Mouse (Mus musculus): ENCODE data around the gene Ces5a.

DNA sequence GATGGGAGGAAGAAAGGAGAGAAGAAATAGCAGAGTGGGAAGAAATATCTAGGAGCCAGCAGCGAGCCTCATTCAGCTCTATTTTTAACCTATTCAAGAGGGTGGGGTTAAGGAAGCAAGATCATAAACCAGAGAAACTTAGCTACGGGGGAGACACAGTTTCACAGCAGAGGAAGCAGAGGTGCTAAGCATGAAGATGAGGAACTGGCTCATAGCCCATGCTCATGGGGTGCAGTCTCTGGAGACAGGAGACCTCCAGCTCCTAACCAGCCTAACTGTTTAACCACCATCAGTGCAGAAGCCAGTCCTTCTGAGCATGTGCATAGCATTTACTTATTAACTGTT, 34.5 kb upstream of the Ces5a start:
- no peak for TF ChIP-seq USF1 (IDR thresholded peaks at IDR 0.05; ENCODE audit: low read depth, low read length)
- no peak for TF ChIP-seq POLR2A (IDR thresholded peaks at IDR 0.05; ENCODE audit: control insufficient read depth in 1 of 2, insufficient read depth in 1 of 2, low read depth in 1 of 2, low read length in 2 of 2, poor library complexity in 1 of 2)
- no peak for TF ChIP-seq CTCF (IDR thresholded peaks at IDR 0.05 in 2 of 3, conservative IDR thresholded peaks at IDR 0.05 in 1 of 3; ENCODE audit: control insufficient read depth in 1 of 3, insufficient read depth in 1 of 3, low read depth in 2 of 3, low read length in 3 of 3, poor library complexity in 1 of 3, severe bottlenecking in 1 of 3)
- no peak for TF ChIP-seq MEF2A (IDR thresholded peaks at IDR 0.05; ENCODE audit: extremely low read depth, insufficient replicate concordance, low read depth, low read length, poor library complexity, severe bottlenecking)
- no peak for TF ChIP-seq GABPA (IDR thresholded peaks at IDR 0.05; ENCODE audit: low read depth, low read length)
- TF ChIP-seq ETS1 (IDR thresholded peaks at IDR 0.05; ENCODE audit: low read depth, low read length) = no peak
- TF ChIP-seq ZC3H11A (IDR thresholded peaks at IDR 0.05; ENCODE audit: low read depth, low read length) = no peak
- TF ChIP-seq ZNF384 (IDR thresholded peaks at IDR 0.05; ENCODE audit: low read depth, low read length) = no peak
- TF ChIP-seq CHD2 (IDR thresholded peaks at IDR 0.05; ENCODE audit: low read length) = no peak
- no peak for TF ChIP-seq EP300 (IDR thresholded peaks at IDR 0.05; ENCODE audit: low read depth in 1 of 2, low read length in 2 of 2)
- no peak for TF ChIP-seq POLR2AphosphoS2 (IDR thresholded peaks at IDR 0.05; ENCODE audit: low read length)
- no peak for TF ChIP-seq TBP (IDR thresholded peaks at IDR 0.05; ENCODE audit: low read depth, low read length)
- no peak for TF ChIP-seq MAFK (IDR thresholded peaks at IDR 0.05; ENCODE audit: borderline replicate concordance, low read depth, low read length)
- TF ChIP-seq NRF1 (IDR thresholded peaks at IDR 0.05; ENCODE audit: insufficient read depth, low read depth, low read length, poor library complexity, severe bottlenecking) = no peak
